Mouse (Mus musculus) neural tube, embryonic 14.5 days (tissue): Measurements from ENCODE around the gene Gm45717. TPM values are rescaled to one million over a fixed set of nuclear protein-coding genes. Genes with fewer than 3 reads are reported as not detected.

ENCODE experiments used
- ATAC-seq: fragments of 200-750 bp; cut with Nextera tagmentation; 2 replicates; pipeline ENCODE4 v1.8.0; 2017; ENCODE audit warnings: low read depth, mild to moderate bottlenecking, moderate TSS enrichment, moderate library complexity
- H3K27ac ChIP-seq: fragments of 300-500 bp; sonication (generic); 2 replicates; pipeline ENCODE4 v1.5.1; 2014; ENCODE audit warnings: low read depth, mild to moderate bottlenecking, control low read depth, low read length, moderate library complexity, mixed read lengths
- H3K27me3 ChIP-seq: fragments of 300-500 bp; sonication (generic); 2 replicates; pipeline ENCODE4 v1.6.1; 2014; ENCODE audit warnings: low read length; ENCODE audit not compliant: control insufficient read depth, insufficient read depth
- H3K36me3 ChIP-seq: fragments of 300-500 bp; sonication (generic); 2 replicates; pipeline ENCODE4 v1.6.1; 2014; ENCODE audit warnings: low read length, mixed read lengths; ENCODE audit not compliant: control insufficient read depth, insufficient read depth
- H3K4me1 ChIP-seq: fragments of 300-500 bp; sonication (generic); 2 replicates; pipeline ENCODE4 v1.6.1; 2014; ENCODE audit warnings: low read length; ENCODE audit not compliant: control insufficient read depth, insufficient read depth
- H3K4me2 ChIP-seq: fragments of 300-500 bp; sonication (generic); 2 replicates; pipeline ENCODE4 v1.6.1; 2014; ENCODE audit warnings: mild to moderate bottlenecking, low read depth, low read length, control low read depth
- H3K4me3 ChIP-seq: fragments of 300-500 bp; sonication (generic); 2 replicates; pipeline ENCODE4 v1.5.1; 2014; ENCODE audit warnings: low read depth, low read length, control low read depth, mixed read lengths
- H3K9ac ChIP-seq: fragments of 300-500 bp; sonication (generic); replicated peaks from 2 replicates; pipeline ENCODE4 v1.6.1; 2014; ENCODE audit warnings: low read depth, mild to moderate bottlenecking, control low read depth, low read length, mixed read lengths
- H3K9me3 ChIP-seq: fragments of 300-500 bp; sonication (generic); 2 replicates; pipeline ENCODE4 v1.6.1; 2016; ENCODE audit warnings: low read length; ENCODE audit not compliant: control insufficient read depth
- WGBS: fragments of 180-500 bp; shearing (Covaris S2); extraction: QIAGEN DNeasy Blood & Tissue Kit; methylation state at CpG from one replicate; pipeline ENCODE4 v1.1.7; 2014; 5-methylcytosine and 5-hydroxymethylcytosine counted together
- polyA plus RNA-seq: library from polyadenylated mRNA; unstranded; fragments of >200 nt; fragmentation: Nextera tagmentation; extraction: Ambion mirVana; gene quantifications from 2 replicates; pipeline ENCODE4 v1.2.1, GENCODE M21; 2014

The Gm45717 gene
- polyA plus RNA-seq, result not detected in 2 replicates

DNA sequence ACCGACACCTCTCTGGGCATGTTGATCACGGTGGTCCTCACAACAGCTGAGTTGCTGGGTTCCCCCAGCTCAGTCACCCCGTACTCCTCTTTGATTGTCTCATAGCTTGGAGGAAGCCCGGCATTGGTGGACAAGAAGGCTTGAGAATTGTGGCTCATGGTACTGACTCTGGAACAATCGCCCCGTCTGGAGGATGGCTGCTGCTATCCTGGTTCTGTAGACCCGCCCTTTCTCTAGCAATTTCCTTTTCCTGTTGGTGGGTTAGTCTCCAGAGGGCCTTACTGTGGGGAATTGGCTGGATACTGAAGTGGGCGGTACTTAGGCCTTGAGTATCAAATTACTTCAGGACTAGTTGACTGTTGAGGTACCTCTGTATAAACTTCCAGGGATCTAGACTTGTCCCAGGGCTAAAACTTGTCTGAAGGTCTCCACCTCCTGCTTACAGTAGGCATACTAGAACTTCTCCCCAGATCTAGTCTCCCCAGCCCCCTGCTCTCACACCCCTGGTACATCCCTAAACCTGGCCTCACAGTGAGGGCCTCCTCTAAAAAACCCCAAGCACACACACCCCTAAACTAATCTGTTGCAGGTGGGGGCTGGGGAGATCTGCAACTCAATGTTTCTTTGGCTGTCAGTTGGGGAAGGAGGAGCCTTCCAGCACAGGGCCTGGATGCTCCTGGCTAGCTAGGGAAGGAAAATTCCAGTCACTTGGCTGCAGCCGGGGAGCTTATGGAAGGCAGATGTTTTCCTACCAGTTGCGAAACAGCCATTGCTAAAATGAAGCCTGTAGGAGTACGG, at the start of gene Gm45717, which contains the start of gene Ifitm2:
Gene Gm45717, minus strand, starts transcription at position 180 of the 798 bp plus-strand sequence.
Gene Ifitm2, minus strand, starts transcription at position 230 of the 798 bp plus-strand sequence.
- Histone ChIP-seq H3K27me3 (no peaks in the 10 kb centered on the region), H3K9me3 (no peaks in the 10 kb centered on the region), H3K36me3 (no peaks in the 10 kb centered on the region), H3K4me1 (peaks cover 8% of the 10 kb centered on the region; the same call in 1 of the 2 replicates), H3K4me2 (peak within 1 kb of the TSS; percentile 45), H3K27ac (peak within 1 kb of the TSS; percentile 16; the same call in 1 of the 2 replicates), H3K9ac (no peak within 1 kb of the TSS), H3K4me3 (peak within 1 kb of the TSS; percentile 28)
- peak; percentile 63; the same call in 1 of the 2 replicates for ATAC-seq
- WGBS, result 23% methylated on average over 11 of the region's 11 CpGs

DNA sequence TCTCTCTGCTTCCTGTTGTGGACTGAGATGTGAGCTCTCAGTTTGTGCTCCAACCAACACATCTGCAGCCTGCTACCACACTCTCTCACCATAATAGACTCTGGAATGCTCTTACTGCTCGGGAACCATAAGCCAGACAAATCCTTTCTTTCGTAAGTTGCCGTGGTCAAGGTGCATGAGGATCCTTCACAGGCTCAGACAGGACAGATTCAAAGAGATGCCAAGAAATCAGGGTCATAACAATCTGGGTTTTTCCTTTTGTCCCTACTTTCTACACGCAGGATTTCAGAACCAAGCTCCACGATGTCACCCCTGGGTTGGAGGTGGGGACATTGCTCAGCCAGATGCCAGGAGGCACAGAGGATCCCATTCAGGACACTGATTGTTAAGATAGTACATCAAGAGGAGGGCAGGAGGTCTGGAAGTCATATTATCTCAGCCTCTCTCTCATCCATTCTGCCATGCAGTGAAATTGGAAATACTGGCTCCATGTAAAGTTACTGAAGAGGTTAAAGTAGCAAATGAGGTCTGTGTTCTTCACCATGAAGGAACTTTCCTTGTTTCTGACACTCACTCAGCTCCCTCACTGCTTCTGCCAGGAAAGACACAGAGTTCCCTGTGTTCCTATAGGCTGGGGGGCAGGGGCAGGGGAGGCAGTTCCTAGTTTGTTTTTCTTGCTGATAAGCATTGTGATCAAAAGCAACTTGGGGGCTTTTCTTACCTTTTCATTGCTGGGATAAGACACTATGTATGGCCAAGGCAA, 47.7 kb upstream of the Gm45717 start:
- Histone ChIP-seq H3K4me1 (no peaks in the 10 kb centered on the region), H3K27ac (no peak overlapping the region)
- WGBS, result 90% methylated on average over 5 of the region's 5 CpGs

GRCm38 (mm10) chr7:141000881-141001708, 45.4 kb upstream of the Gm45717 start:
- H3K4me1 ChIP-seq, result no peaks in the 10 kb centered on the region
- no peak for ATAC-seq
- WGBS, result 77% methylated on average over 15 of the region's 15 CpGs
- no peaks in the 10 kb centered on the region for H3K9me3 ChIP-seq
- H3K4me3 ChIP-seq, result no peak overlapping the region
- H3K36me3 ChIP-seq, result no peaks in the 10 kb centered on the region
- no peak overlapping the region for H3K9ac ChIP-seq
- H3K4me2 ChIP-seq, result no peak overlapping the region
- H3K27me3 ChIP-seq, result no peaks in the 10 kb centered on the region
- H3K27ac ChIP-seq, result no peak overlapping the region

More for the DNA sequence above, 47.7 kb upstream of the Gm45717 start:
- no peak for ATAC-seq
- no peak overlapping the region for H3K4me3 ChIP-seq
- H3K27me3 ChIP-seq, result no peaks in the 10 kb centered on the region
- no peak overlapping the region for H3K4me2 ChIP-seq
- H3K9me3 ChIP-seq, result no peaks in the 10 kb centered on the region
- H3K9ac ChIP-seq, result no peak overlapping the region
- H3K36me3 ChIP-seq, result no peaks in the 10 kb centered on the region

DNA sequence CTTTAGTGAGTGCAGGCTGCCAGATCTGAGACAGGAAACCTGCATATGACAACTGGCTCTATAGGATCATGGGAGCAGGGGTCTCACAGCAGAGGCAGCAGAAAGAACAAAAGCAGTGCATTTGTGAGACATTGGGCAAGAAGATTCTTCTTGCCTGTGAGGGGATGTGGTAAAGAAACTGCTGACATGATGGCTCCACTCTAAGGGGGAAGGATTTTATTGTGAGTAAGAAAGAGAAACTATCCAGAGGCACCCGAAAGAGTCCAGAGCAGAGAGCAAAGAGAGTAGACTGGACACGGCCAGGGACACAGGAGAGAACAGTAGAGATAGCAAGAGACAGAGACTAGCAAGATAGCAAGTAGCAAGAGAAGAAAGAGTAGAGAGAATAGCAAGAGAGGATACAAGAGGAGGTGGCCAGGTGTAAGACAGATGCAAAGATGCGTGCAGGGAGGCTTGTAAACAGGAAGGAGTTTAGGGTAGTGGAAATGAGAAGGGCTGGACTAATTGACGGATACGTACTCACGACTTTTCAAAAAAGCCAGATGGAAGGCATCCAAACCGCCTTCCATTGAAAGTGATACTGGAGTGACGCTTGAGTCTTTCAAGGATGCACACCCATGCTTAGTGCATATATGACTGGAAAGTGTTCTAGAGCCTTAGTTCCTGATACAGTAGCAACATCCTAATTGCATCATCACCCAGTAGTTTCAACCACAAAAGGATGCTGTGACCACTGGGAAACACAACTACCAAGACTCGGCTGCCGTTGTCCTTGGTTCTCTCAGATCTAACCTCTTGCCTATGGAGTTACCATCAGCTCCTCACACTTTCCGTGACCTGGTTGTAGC, 43.3 kb upstream of the Gm45717 start:
- Histone ChIP-seq H3K36me3 (no peaks in the 10 kb centered on the region), H3K4me1 (no peaks in the 10 kb centered on the region)
- ATAC-seq, result no peak

GRCm38 (mm10) chr7:140997817-140998216, 42.1 kb upstream of the Gm45717 start:
- no peaks in the 10 kb centered on the region for H3K4me1 ChIP-seq
- no peaks in the 10 kb centered on the region for H3K27me3 ChIP-seq
- H3K9ac ChIP-seq, result no peak overlapping the region
- H3K9me3 ChIP-seq, result no peaks in the 10 kb centered on the region
- no peak for ATAC-seq
- H3K27ac ChIP-seq, result no peak overlapping the region
- 67% methylated on average over 1 of the region's 1 CpGs for WGBS
- no peak overlapping the region for H3K4me3 ChIP-seq
- H3K4me2 ChIP-seq, result no peak overlapping the region
- H3K36me3 ChIP-seq, result no peaks in the 10 kb centered on the region

More for the DNA sequence above, 43.3 kb upstream of the Gm45717 start:
- Histone ChIP-seq H3K4me2 (no peak overlapping the region), H3K27me3 (no peaks in the 10 kb centered on the region), H3K27ac (no peak overlapping the region), H3K4me3 (no peak overlapping the region), H3K9me3 (no peaks in the 10 kb centered on the region), H3K9ac (no peak overlapping the region)
- 93% methylated on average over 11 of the region's 11 CpGs for WGBS

GRCm38 (mm10) chr7:140991117-140991689, 35.5 kb upstream of the Gm45717 start:
- Histone ChIP-seq H3K36me3 (no peaks in the 10 kb centered on the region), H3K27me3 (no peaks in the 10 kb centered on the region), H3K9ac (no peak overlapping the region), H3K27ac (no peak overlapping the region), H3K4me2 (no peak overlapping the region), H3K9me3 (no peaks in the 10 kb centered on the region), H3K4me1 (no peaks in the 10 kb centered on the region), H3K4me3 (no peak overlapping the region)
- ATAC-seq, result no peak
- 88% methylated on average over 14 of the region's 14 CpGs for WGBS

DNA sequence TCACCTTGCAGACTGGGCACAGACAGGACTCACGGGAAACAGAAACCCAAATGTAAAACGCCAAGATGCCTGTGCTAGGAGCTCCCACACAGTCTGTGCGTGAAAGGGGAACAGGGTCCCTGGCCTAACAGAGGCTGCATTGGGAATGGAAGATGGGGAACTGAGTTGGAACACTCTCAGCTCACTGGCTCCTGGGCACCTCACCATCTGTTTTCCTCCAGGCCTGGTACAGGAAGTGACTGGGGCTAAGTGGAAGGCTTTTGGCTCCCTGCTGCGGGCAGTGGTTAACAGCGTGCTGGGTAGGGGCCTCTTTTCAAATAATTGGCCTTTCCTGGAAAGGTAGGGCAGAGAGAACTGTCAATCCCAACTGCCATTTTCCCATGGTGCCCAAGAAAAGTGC, 34.9 kb upstream of the Gm45717 start:
- Histone ChIP-seq H3K4me3 (no peak overlapping the region), H3K9ac (no peak overlapping the region), H3K4me2 (no peak overlapping the region), H3K4me1 (no peaks in the 10 kb centered on the region), H3K9me3 (no peaks in the 10 kb centered on the region), H3K27ac (no peak overlapping the region), H3K27me3 (no peaks in the 10 kb centered on the region), H3K36me3 (no peaks in the 10 kb centered on the region)
- no peak for ATAC-seq
- 71% methylated on average over 5 of the region's 5 CpGs for WGBS

DNA sequence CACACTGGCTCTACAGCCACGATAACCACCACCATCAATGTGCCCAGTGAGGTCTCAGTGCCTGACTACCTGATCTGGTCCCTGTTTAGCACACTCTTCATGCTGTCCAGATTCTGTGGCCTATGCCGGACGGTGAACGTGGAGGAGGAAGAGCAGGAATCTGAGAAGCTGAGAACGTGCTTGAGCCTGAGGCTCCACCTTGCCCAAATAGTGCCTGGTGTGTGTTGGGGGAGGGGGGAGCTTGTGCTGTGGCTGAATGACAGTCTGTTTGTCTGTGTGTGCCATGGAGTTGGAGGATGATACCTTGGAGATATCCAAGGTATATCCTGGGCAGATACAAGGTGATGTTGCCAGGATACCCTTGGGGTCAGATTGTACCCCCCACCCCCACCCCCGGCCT, 34.4 kb upstream of the Gm45717 start:
- Histone ChIP-seq H3K9ac (no peak overlapping the region), H3K4me1 (no peaks in the 10 kb centered on the region), H3K4me3 (no peak overlapping the region), H3K36me3 (no peaks in the 10 kb centered on the region), H3K27me3 (no peaks in the 10 kb centered on the region), H3K27ac (no peak overlapping the region), H3K9me3 (no peaks in the 10 kb centered on the region), H3K4me2 (no peak overlapping the region)
- 81% methylated on average over 6 of the region's 6 CpGs for WGBS
- no peak for ATAC-seq
